Mouse (Mus musculus) forebrain, embryonic 16.5 days (tissue): ENCODE data around the gene Lrrc46. TPM values are rescaled to one million over a fixed set of nuclear protein-coding genes. Genes with fewer than 3 reads are reported as not detected.

Experiments used
- ATAC-seq: fragments of 200-750 bp; cut with Nextera tagmentation; 2 replicates; pipeline ENCODE4 v1.8.0; 2017; ENCODE audit warnings: mild to moderate bottlenecking, moderate library complexity
- H3K27ac ChIP-seq: fragments of 300-500 bp; sonication (generic); 2 replicates; pipeline ENCODE4 v1.5.1; 2014; ENCODE audit warnings: low read length, control low read depth
- H3K27me3 ChIP-seq: fragments of 300-500 bp; sonication (generic); replicated peaks from 2 replicates; pipeline ENCODE4 v1.6.1; 2014; ENCODE audit warnings: low read length; ENCODE audit not compliant: control insufficient read depth, insufficient read depth
- H3K36me3 ChIP-seq: fragments of 300-500 bp; sonication (generic); 2 replicates; pipeline ENCODE4 v1.6.1; 2014; ENCODE audit not compliant: control insufficient read depth, insufficient read depth
- H3K4me1 ChIP-seq: fragments of 300-500 bp; sonication (generic); replicated peaks from 2 replicates; pipeline ENCODE4 v1.6.1; 2014; ENCODE audit warnings: low read length; ENCODE audit not compliant: control insufficient read depth, insufficient read depth
- H3K4me2 ChIP-seq: fragments of 300-500 bp; sonication (generic); 2 replicates; pipeline ENCODE4 v1.6.1; 2014; ENCODE audit warnings: mild to moderate bottlenecking, low read length, control low read depth
- H3K4me3 ChIP-seq: fragments of 300-500 bp; sonication (generic); replicated peaks from 2 replicates; pipeline ENCODE4 v1.5.1; 2014; ENCODE audit warnings: mild to moderate bottlenecking, low read length, control low read depth
- H3K9ac ChIP-seq: fragments of 300-500 bp; sonication (generic); replicated peaks from 2 replicates; pipeline ENCODE4 v1.6.1; 2014; ENCODE audit warnings: low read depth, low read length, control low read depth
- H3K9me3 ChIP-seq: fragments of 300-500 bp; sonication (generic); 2 replicates; pipeline ENCODE4 v1.6.1; 2016; ENCODE audit warnings: low read length; ENCODE audit not compliant: control insufficient read depth
- WGBS: fragments of 180-500 bp; shearing (Covaris S2); extraction: QIAGEN DNeasy Blood & Tissue Kit; methylation state at CpG from one replicate; pipeline ENCODE4 v1.1.7; 2014; 5-methylcytosine and 5-hydroxymethylcytosine counted together
- polyA plus RNA-seq: library from polyadenylated mRNA; unstranded; fragments of >200 nt; fragmentation: Nextera tagmentation; extraction: Ambion mirVana; gene quantifications from 2 replicates; pipeline ENCODE4 v1.2.1, GENCODE M21; 2015

The Lrrc46 gene
- polyA plus RNA-seq, 1 experiment from 2014 or later: 3.0 TPM

DNA sequence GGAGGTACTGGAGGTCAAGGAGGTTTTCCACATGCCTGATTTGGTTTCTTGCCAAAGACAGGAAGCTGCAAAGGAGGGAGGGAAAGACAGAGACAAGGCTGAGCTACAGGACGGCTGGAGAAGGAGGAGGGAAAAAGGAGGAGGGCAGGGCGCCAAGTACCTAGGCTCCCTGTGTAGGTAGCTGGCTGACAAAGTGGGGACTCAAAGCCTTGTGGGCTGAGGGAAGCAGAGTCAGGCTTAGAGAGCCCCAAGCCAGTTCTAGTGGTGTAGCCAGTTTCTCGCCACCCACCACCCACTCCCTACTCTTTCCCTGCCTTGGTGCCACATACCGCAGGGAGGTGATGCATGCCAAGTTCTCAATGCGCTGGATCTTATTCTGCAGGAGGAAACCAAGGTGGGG, 5.1 kb downstream of the Lrrc46 start:
- Histone ChIP-seq H3K4me1 (peaks cover 5% of the 10 kb centered on the region; the same call in 1 of the 2 replicates), H3K27ac (no peak overlapping the region), H3K9me3 (no peaks in the 10 kb centered on the region), H3K4me2 (no peak overlapping the region), H3K4me3 (no peak overlapping the region), H3K9ac (no peak overlapping the region), H3K36me3 (no peaks in the 10 kb centered on the region), H3K27me3 (no peaks in the 10 kb centered on the region)
- ATAC-seq: no peak
- WGBS: 73% methylated on average over 5 of the region's 5 CpGs

DNA sequence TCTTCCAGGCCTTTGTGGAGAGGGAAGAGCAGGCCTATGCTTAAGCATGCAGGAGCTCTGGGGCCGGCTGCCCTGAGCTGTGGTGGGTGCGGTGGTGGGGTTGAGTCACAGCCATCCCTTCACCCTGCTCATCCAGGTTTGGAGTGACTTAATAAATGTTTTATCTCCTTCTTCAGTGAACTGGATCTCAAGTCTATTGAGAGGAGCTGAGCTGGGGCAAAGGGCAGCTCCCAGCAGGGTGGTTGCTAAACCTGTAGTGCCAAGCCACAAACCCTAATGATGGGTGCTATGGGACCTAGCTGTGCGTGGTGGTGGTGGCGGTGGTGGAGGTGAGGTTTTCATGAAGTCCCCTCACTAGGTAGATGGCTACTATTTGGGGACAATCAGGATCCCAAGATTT, 7.4 kb downstream of the Lrrc46 start:
- Histone ChIP-seq H3K4me3 (no peak overlapping the region), H3K4me2 (no peak overlapping the region), H3K27me3 (no peaks in the 10 kb centered on the region), H3K9me3 (no peaks in the 10 kb centered on the region), H3K36me3 (no peaks in the 10 kb centered on the region), H3K27ac (no peak overlapping the region), H3K4me1 (peaks cover 9% of the 10 kb centered on the region), H3K9ac (no peak overlapping the region)
- 90% methylated on average over 4 of the region's 4 CpGs for WGBS
- ATAC-seq: no peak

- Histone ChIP-seq H3K27ac (no peak overlapping the region), H3K4me2 (no peak overlapping the region), H3K9me3 (no peaks in the 10 kb centered on the region), H3K36me3 (no peaks in the 10 kb centered on the region), H3K4me1 (peaks cover 9% of the 10 kb centered on the region), H3K27me3 (no peaks in the 10 kb centered on the region), H3K4me3 (no peak overlapping the region), H3K9ac (no peak overlapping the region)
- no peak for ATAC-seq
- 93% methylated on average over 4 of the region's 4 CpGs for WGBS
These were observed 8.7 kb downstream of the Lrrc46 start for GRCm38 (mm10) chr11:97032499-97032898.

- H3K27me3 ChIP-seq: no peaks in the 10 kb centered on the region
These were observed 9.2 kb downstream of the Lrrc46 start for GRCm38 (mm10) chr11:97031977-97032376.

DNA sequence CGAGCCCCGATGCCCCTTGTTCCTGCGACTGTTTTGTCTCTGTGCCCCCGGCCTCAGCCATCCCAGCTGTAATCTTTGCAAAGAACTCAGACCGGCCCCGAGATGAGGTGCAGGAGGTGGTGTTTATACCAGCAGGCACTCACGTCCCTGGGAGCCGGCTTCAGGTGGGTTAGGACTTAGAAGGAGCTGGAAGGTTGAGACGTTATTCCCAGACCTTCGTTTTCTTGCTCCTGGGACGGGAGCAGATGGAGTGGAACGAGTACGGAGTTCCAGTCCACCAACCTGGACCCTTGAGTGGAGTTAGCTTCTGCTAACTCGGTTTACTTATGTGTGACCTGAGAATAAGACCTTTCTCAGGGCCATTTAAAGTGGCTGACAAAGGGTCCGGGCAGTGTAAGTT, 10.8 kb downstream of the Lrrc46 start:
- Histone ChIP-seq H3K4me2 (peak overlapping the region; percentile 65), H3K9me3 (no peaks in the 10 kb centered on the region), H3K27ac (no peak overlapping the region), H3K27me3 (no peaks in the 10 kb centered on the region), H3K4me1 (peaks cover 12% of the 10 kb centered on the region), H3K36me3 (no peaks in the 10 kb centered on the region), H3K9ac (peak overlapping the region; percentile 74), H3K4me3 (peak overlapping the region; percentile 70)
- ATAC-seq: no peak
- 17% methylated on average over 15 of the region's 15 CpGs for WGBS

More at GRCm38 (mm10) chr11:97031977-97032376, 9.2 kb downstream of the Lrrc46 start:
- Histone ChIP-seq H3K9ac (no peak overlapping the region), H3K4me3 (no peak overlapping the region), H3K4me2 (no peak overlapping the region), H3K27ac (no peak overlapping the region), H3K36me3 (no peaks in the 10 kb centered on the region), H3K9me3 (no peaks in the 10 kb centered on the region), H3K4me1 (peaks cover 9% of the 10 kb centered on the region)
- WGBS: 83% methylated on average over 12 of the region's 12 CpGs
- no peak for ATAC-seq

- Histone ChIP-seq H3K9me3 (no peaks in the 10 kb centered on the region), H3K4me3 (peak within 1 kb of the TSS; percentile 70), H3K36me3 (no peaks in the 10 kb centered on the region), H3K27ac (0 out of 2 replicates have a peak within 1 kb of the TSS, but pooled peaks have one; percentile 60), H3K4me1 (peaks cover 12% of the 10 kb centered on the region), H3K27me3 (peaks cover 4% of the 10 kb centered on the region), H3K4me2 (peak within 1 kb of the TSS; percentile 65), H3K9ac (peak within 1 kb of the TSS; percentile 74)
- WGBS: under 1% methylated on average over 25 of the region's 25 CpGs
- ATAC-seq: peak; percentile 89
These were observed 11.4 kb downstream of the Lrrc46 start, which contains the start of gene Scrn2 for GRCm38 (mm10) chr11:97029686-97030417. TSS of gene Scrn2 (plus strand) at chr11:97029938.

- H3K4me2 ChIP-seq: peak overlapping the region; percentile 38
- H3K9me3 ChIP-seq: no peaks in the 10 kb centered on the region
- 3% methylated on average over 17 of the region's 17 CpGs for WGBS
- H3K27ac ChIP-seq: no peak overlapping the region
- peak overlapping the region; percentile 20 for H3K4me3 ChIP-seq
- no peaks in the 10 kb centered on the region for H3K36me3 ChIP-seq
- ATAC-seq: peak; percentile 37; the same call in 1 of the 2 replicates
- peaks cover 40% of the 10 kb centered on the region for H3K27me3 ChIP-seq
- H3K4me1 ChIP-seq: peaks cover 23% of the 10 kb centered on the region
- H3K9ac ChIP-seq: peak overlapping the region; percentile 39
These were observed 15.4 kb downstream of the Lrrc46 start for GRCm38 (mm10) chr11:97025721-97026344.

GRCm38 (mm10) chr11:97024977-97025376, 16.2 kb downstream of the Lrrc46 start:
- no peak overlapping the region for H3K27ac ChIP-seq
- no peaks in the 10 kb centered on the region for H3K36me3 ChIP-seq
- no peaks in the 10 kb centered on the region for H3K9me3 ChIP-seq
- H3K4me1 ChIP-seq: peaks cover 16% of the 10 kb centered on the region
- no peak overlapping the region for H3K4me2 ChIP-seq
- ATAC-seq: no peak
- 25% methylated on average over 10 of the region's 10 CpGs for WGBS
- no peak overlapping the region for H3K4me3 ChIP-seq
- H3K27me3 ChIP-seq: peaks cover 43% of the 10 kb centered on the region
- H3K9ac ChIP-seq: no peak overlapping the region

DNA sequence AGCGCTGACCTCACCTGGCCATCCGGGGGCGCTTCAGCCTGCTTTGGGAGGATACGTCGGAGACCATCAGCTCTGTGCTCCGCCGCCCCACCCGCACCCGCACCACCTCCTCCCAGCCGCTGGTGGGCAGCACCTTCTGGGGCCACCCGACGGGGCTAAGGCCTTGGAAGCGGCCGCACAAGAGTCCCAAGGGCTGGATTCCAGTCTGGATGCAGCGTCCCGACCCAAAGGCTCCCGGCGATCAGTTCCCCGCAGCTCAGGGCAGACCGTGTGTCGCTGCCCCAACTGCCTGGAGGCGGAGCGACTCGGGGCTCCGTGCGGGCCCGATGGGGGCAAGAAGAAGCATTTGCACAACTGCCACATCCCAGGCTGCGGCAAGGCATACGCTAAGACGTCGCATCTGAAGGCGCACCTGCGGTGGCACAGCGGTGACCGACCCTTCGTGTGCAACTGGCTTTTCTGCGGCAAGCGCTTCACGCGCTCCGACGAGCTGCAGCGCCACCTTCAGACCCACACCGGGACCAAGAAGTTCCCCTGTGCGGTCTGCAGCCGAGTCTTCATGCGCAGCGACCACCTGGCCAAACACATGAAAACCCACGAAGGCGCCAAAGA, 19.2 kb downstream of the Lrrc46 start:
- peak; percentile 69 for ATAC-seq

More for the DNA sequence above, 19.2 kb downstream of the Lrrc46 start:
- H3K27me3 ChIP-seq: peaks cover 67% of the 10 kb centered on the region
- peaks cover 23% of the 10 kb centered on the region for H3K4me1 ChIP-seq
- H3K4me2 ChIP-seq: peak overlapping the region; percentile 74
- H3K4me3 ChIP-seq: peak overlapping the region; percentile 55
- no peaks in the 10 kb centered on the region for H3K9me3 ChIP-seq
- WGBS: under 1% methylated on average over 50 of the region's 50 CpGs
- H3K9ac ChIP-seq: peak overlapping the region; percentile 58
- H3K27ac ChIP-seq: no peak overlapping the region
- no peaks in the 10 kb centered on the region for H3K36me3 ChIP-seq
